Mouse (Mus musculus) heart, postnatal 14 days (tissue): ENCODE results near the gene Gm20661. TPM values are rescaled to one million over a fixed set of nuclear protein-coding genes. Genes with fewer than 3 reads are reported as not detected.

Source experiments
- DNase-seq, 2 experiments: peaks; one replicate each; pipeline ENCODE4 v3.0.0; 2021 to 2022
- intact Hi-C: fragments of 180-260 bp; cut with DNase I; formaldehyde crosslinking; loops from one replicate; pipeline ENCODE4 v1.15.1; 2025
- long read RNA-seq, 2 experiments: library from polyadenylated mRNA; stranded (forward); transcript quantifications; one replicate each; pipeline ENCODE4 v2.0.0; 2021
- total RNA-seq, 2 experiments: library from RNA; stranded (reverse); gene quantifications; 2 replicates each; pipeline ENCODE4 v1.2.3; 2021

Gm20661 gene
- total RNA-seq, result under 1 TPM; 0.61 to 0.65 TPM
- long read RNA-seq, experiment 1, result 0 reads
- long read RNA-seq, experiment 2, result 0 reads

DNA sequence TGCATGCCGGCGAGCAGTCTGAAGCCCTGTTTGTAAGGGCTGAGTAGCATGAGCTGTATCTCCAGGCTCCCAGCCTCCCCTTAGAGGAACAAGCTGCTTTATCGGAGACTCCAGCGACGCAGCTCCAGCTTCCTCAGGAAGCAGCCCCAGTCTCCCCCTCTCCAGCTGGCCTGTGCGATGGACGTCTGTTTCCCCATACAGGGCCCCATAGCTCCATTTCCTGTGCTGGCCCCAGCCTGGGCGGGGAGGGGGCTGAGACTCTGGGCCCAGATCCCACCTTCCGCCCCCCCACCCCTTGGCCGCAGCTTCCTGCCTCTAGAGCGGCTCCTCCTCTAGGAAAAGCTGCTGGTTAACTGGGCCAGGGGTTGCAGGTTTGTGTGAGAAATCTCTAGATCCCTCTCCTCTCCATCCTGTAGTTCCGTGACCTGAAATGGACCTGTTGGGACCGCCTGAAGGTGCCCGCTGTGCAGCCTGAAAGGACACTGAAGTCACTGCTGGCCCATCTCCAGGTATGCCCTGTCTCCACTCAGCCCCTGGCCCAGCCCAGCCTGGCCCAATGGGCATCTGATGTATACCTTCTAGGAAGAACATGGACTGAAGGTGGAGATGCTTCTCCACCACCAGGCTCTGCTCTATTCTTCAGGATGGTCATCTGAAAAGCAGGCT is at the start of gene Gm20661:
Gene Gm20661 (plus strand): TSS at position 378 of the 666 bp plus-strand sequence.
- DNase-seq, result peak; percentile 81 to 85
- intact Hi-C loops, result no loop called here

GRCm38 (mm10) chr9:107934146-107934545 is 48.7 kb upstream of the Gm20661 start:
- intact Hi-C loops, result no loop called here
- DNase-seq, result no peak

GRCm38 (mm10) chr9:107935374-107935773 is 47.5 kb upstream of the Gm20661 start, which contains the start of gene Camkv:
Camkv (plus strand) TSS chr9:107935674.
- DNase-seq, result no peak
- intact Hi-C loops, result no loop called here

DNA sequence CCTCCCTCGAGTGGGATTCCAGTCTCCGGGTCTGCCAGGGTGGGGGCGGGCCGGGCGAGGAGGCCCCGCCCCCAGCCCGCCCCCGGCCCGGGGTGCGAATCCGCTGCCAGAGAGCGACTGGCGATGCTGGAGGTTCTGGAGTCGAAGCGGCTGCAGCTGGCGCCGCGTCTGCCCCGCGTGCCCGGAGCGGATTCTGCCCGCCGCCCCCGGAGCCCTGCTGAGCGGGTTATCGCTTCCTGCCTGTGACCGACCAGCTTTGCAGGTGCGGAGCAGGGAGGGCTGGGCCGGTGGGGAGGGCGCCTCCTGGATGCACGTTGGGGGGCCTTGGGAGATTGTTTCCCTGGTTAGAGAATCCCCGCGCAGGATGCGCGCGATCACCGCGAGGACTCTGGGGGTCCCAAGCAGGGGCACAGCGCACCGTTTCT is 47.1 kb upstream of the Gm20661 start:
- DNase-seq, result peak in 1 of 2 experiments; percentile 28
- intact Hi-C loops, result no loop called here

GRCm38 (mm10) chr9:107936215-107936822 is 46.5 kb upstream of the Gm20661 start:
- intact Hi-C loops, result no loop called here

DNA sequence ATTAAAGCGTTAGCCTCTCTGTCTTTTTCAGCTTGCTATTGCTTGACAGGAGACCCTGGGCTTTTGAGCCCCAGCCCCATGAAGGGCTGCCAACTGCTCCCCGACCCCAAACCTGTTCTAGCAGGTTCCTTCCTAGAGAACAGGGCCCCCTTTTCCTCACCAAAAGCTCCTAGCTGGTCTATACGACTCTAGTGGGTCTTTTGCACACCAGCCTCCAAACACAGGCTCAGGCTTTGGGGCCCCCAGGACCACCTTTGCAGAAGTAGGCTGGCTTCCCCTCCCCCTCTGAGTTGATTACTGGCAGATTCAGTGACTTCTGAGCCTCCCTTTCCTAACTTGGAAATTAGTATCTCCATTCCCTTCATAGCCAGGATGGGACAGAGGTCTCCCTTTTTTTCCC is 46.0 kb upstream of the Gm20661 start:
- intact Hi-C loops, result no loop called here
- DNase-seq, result no peak

More at GRCm38 (mm10) chr9:107936215-107936822, 46.5 kb upstream of the Gm20661 start:
- DNase-seq, result no peak

GRCm38 (mm10) chr9:107947241-107948194 is 35.3 kb upstream of the Gm20661 start:
- DNase-seq, result no peak
- intact Hi-C loops, result no loop called here

DNA sequence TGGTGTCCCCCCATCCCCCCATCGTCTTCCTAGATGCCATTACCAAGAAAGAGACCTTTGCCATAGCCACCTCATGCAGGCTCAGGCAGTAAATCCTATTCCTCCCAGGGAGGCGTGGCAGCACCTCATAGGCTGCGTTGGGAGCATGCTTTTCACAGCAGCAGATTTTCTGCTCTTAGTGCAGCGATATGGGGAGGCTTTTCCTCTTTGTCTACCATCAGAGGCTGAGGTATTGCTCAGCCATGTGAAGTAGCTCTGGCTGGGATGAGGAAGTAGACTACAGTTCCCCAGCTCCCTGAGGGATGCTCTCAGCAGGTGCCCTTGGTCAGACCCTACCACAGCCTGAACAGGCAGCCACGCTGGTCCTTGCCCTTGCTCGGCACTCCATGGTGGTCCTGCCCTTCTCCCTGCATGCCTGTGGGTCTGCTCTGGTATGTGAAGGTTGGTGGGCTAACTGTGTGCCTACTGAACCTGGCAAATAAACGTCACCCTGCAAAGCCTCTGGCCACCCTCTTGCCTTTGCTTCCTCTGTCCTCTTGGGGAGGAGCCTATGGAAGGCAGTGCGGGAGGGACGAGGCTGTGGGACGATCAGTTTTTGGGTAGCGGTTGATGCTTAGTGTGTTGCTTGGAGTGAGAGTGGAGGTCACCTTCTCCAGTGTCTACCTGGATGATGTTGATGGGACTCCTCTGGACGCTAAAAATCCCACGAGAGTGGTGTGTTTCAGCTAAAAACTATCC is 33.5 kb upstream of the Gm20661 start:
- intact Hi-C loops, result no loop called here

DNA sequence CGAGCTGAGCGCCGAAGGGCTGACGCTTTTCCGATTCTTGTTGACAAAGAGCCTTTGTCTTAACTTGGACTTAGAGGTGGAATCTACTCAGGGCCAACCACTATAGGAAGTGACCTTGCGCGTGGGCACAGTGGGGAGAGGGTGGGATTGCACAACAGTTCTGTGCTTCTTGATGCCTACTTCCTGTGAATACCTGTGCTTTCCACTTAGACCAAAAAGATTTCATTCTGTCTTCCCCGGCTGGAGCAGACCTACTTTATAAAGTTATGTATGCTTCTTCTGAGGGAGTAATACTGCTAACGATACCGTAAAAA is 33.0 kb upstream of the Gm20661 start, which contains the start of gene Traip:
Gene Traip (plus strand): TSS at position 215 of the 314 bp plus-strand sequence.
- no peak for DNase-seq
- intact Hi-C loops, result loop anchor here (2.0 kb wide), 1 partner anchor 43 kb away; the partner anchor contains the start of gene Mst1r

More for the DNA sequence above, 33.5 kb upstream of the Gm20661 start:
- DNase-seq, result no peak

- peak; percentile 90 to 94 for DNase-seq
- intact Hi-C loops, result loop anchor here (2.0 kb wide), 1 partner anchor 44 kb away; the partner anchor contains the start of gene Mst1r
These were observed 32.1 kb upstream of the Gm20661 start for GRCm38 (mm10) chr9:107950460-107951355.

- DNase-seq, result no peak
- intact Hi-C loops, result no loop called here
These were observed 27.1 kb upstream of the Gm20661 start for GRCm38 (mm10) chr9:107955613-107956289.

DNA sequence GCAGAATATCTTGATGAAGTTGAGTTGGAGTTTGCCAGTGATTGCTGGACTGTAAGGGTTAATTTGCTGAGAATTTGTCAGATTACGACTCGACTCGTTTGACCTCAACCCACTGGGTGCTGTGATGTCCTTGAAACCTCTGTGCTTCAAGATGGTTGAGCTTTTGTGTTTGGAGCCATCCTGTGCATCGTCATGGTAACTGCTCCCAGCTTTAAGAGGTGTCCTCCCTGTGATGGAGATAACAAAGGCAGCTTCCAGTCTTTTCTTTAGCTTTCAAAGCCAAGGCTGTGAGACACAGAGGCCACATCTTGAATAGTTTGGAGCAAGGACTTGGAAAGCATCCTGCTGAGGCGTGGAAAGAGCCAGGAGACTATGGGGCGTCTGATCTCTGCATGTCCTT is 25.7 kb upstream of the Gm20661 start:
- intact Hi-C loops, result no loop called here
- DNase-seq, result no peak

GRCm38 (mm10) chr9:107959896-107960295 is 23.0 kb upstream of the Gm20661 start:
- intact Hi-C loops, result no loop called here
- DNase-seq, result no peak

GRCm38 (mm10) chr9:107960928-107961327 is 21.9 kb upstream of the Gm20661 start:
- no peak for DNase-seq
- intact Hi-C loops, result no loop called here

DNA sequence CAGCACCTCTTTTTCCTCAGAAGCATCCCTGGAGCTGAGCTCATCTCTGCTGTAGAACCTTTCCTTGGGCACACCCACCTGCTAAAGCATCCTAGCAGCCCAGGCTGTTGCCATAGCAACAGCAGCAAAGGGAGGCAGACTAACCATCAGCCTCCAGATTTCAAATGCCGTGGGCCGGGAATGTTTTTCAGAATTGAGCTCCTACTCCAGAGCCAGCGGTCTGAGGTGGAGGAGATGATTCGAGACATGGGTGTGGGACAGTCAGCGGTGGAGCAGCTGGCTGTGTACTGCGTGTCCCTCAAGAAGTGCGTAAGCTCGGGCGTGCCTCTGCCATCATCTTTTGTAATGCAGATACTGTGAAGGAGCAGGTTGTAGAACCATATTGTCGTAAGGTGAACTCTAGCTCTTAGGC is 21.5 kb upstream of the Gm20661 start:
- intact Hi-C loops, result no loop called here
- no peak for DNase-seq

GRCm38 (mm10) chr9:107961881-107962280 is 21.0 kb upstream of the Gm20661 start:
- intact Hi-C loops, result loop anchor here (1.0 to 2.0 kb wide), 2 partner anchors 58 to 91 kb away; partner anchors contain the start of gene Amigo3
- peak; percentile 46 to 47 for DNase-seq

GRCm38 (mm10) chr9:107962916-107963315 is 19.9 kb upstream of the Gm20661 start:
- no peak for DNase-seq
- intact Hi-C loops, result loop anchor here (1.0 to 2.0 kb wide), 4 partner anchors 23 to 102 kb away; partner anchors contain the start of gene Amigo3

GRCm38 (mm10) chr9:107963700-107964099 is 19.2 kb upstream of the Gm20661 start:
- intact Hi-C loops, result loop anchor here (1.0 to 2.0 kb wide), 3 partner anchors 23 to 102 kb away; partner anchors contain the start of gene Amigo3
- DNase-seq, result peak; percentile 89 to 92
